Mouse (Mus musculus): ENCODE results near the gene Tsc1. TPM values are rescaled to one million over a fixed set of nuclear protein-coding genes. Genes with fewer than 3 reads are reported as not detected.

The Tsc1 gene
- 10 to 100 TPM; 20.0 to 30.8 (median 25.2) TPM for total RNA-seq (2022)

- DNase-seq = peak; percentile 92
Measured at GRCm38 (mm10) chr2:28640461-28641424, at the start of gene Tsc1. Gene Tsc1 (plus strand): TSS chr2:28641228.

GRCm38 (mm10) chr2:28591479-28591878, 49.5 kb upstream of the Tsc1 start:
- DNase-seq = no peak

DNA sequence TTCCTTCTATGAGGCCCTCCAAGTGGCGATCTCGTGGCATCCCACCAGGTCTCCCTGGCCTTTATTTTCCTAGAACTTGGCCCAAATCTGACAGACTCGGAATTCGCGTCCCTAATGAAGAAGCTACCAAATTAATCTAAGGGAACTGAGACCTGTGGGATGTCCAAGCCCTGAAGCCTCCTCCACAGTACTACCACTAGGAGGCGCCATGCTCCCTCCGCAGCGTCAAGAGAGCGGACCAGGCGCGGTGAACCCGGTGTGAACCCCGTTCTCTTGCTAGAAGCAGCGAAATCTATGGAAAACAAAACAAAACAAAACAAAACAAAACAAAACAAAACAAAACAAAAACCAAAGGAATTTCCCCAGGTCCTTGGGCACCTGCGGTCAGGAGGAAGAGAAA, 48.2 kb upstream of the Tsc1 start:
- peak; percentile 26 for DNase-seq

DNA sequence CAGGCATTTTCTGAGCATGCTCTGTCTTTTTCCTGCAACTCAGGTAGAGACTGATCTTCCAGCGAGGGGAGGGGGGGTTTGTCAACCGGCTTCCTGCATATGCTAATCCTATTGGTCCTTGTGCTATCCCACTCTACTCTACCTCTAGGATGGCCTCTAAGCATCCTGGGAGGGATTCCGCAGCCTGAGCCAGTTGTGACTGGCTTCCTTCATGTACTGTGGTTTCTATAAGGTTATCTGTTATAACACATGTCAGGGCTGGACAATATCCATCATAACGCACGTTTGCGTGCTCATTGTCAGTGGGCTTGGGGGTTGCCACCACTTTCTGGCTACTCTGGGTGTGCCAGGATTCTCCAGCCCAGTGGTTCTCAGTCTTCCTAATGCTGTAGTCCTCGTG, 45.0 kb upstream of the Tsc1 start:
- DNase-seq = no peak

DNA sequence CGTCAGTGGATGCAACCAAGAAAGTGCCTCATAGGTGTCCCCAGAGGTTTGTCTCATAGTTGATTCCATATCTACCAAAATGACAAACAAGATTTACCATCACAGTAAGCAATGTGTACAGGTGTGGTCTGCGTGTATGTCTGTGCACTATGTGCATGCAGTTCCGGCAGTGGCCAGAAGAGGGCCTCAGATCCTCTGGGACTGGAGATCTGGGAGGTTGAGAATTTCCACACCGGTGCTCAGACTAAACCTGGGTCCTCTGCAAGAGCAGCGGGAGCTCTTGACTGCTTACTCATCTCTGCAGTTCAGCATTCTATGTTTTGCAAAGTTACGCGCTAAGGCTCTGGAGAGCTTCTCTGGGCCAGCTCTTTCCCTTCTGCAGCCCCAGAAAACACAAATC, 44.0 kb upstream of the Tsc1 start:
- no peak for DNase-seq

GRCm38 (mm10) chr2:28597733-28598547, 43.1 kb upstream of the Tsc1 start:
- DNase-seq = no peak

GRCm38 (mm10) chr2:28598692-28599568, 42.1 kb upstream of the Tsc1 start:
- no peak for DNase-seq

DNA sequence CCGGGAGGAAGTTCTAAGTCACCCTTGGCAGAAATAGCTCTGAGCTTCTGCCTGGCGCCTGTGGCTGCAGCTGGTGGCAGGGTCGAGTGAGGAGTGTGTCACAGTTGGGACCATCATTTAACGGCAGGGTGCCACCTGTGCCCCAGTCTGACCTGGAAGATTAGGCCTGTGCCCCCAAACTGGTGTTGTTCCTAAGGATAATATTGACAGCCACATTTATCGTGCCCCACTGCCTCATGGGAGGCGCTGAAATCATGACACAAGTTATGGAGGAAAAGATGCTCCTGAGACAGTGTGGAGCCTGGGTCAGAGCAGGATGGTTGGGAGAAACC, 41.5 kb upstream of the Tsc1 start:
- no peak for DNase-seq

DNA sequence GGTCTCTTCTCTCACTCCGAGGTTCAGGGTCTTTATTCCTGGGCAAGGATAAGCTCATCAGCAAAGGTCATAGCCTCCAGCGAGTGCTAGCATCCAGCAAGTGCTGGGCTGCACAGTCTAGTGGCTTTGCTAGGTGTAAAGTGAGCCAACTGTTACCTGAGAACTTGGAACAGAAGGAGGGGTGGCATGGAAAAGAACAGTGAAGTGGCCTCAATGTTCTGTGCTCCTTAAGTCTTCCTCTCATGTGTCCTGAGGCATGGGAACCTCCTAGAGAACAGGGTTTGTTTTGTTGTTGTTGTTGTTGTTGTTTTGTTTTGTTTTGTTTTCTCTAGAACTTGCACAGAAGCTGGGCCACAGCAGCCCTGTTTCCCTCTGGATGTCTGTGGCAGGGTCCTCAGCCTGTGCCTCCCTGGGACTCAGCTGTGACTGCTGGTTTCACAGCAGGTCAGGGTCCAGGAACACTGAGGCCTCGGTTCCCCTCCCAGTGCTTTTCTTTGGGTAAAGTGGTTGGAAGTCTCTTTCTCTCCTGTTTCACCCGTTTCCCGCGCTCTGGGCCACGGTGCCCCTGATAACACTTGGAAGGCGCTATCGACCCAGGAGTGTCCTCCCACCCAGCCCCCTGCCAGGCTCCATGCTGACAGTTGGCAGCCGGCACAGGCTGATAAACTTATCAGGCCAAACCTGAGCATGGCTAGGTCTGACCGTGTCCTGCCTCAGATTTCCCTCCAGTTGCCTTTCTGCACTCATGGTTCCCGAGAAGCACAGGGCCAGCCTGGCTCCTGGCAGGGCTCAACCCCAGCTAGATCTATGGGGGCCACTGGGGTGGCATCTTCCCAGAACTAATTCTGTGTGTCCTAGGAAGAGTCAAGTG, 39.1 kb upstream of the Tsc1 start:
- no peak for DNase-seq

DNA sequence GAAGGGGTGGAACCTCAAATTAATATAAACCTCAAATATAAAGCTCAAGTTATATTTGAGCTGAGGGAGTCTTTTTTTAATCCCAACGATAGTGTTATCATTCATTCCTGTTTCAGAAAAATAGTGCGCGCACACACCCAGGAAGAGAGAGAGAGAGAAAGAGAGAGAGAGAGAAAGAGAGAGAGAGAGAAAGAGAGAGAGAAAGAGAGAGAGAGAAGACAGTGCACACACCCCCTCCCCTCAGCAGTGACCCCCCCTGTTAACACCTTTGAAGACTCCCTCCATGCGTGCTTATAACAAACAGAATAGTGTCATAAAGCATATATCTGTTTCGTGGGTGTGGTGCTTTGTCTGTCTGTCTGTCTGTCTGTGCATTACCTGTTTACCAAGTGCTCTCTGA, 37.5 kb upstream of the Tsc1 start:
- no peak for DNase-seq

- no peak for DNase-seq
Measured at GRCm38 (mm10) chr2:28605789-28606541, 35.1 kb upstream of the Tsc1 start.

DNA sequence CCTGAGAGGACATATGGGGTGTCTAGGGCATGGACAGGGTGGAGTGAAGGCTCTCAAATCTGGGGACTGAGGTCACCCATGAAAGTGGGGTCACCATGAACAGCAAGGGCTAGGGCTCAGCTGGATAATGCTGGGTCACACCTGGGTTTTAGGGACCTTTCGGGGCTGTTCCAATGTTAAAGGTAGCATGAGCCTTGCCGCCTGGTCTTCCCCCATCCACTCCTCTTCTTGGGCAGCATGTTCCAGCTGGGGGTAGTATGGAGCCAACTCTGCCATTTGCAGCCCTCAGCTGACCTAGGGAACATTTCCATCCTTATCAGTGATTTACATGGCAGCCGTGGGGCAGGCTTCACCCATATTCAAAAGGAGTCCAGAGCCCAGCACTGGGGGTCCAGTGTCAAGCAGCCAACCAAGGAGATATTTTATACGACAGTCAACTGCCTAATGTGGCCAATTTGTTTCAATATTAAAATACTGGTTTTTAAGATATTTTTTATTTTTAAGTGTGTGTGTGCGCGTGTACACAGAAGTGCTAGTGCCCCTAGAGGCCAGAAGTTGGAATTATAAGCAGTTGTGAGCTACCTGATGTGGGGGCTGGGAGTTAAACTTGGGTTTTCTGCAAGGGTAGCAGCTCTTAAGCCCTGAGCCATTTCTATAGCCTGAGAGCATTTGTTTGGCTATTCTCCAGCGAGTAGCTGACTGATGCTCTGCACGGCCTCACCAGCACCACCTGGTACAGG, 34.3 kb upstream of the Tsc1 start:
- DNase-seq = no peak

GRCm38 (mm10) chr2:28607341-28608165, 33.5 kb upstream of the Tsc1 start:
- DNase-seq = no peak

DNA sequence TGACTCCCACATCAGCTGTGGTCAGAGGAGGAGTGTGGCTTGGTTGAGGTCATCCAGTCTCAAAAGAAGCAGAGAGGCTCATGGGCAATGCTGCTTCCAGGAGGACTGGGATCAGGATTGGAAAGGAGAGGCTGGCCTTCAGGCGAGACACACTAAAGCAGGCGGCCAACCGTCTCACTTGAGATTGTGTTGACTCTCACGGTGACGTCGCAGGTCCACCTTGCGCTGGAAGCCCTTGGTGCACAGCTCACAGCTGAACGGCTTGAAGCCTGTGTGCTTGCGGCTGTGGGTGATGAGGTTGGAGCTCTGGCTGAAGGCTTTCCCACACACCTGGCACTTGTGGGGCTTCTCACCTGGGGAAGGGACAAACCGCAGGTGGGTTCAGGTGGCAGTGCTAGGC, 31.2 kb upstream of the Tsc1 start:
- no peak for DNase-seq

DNA sequence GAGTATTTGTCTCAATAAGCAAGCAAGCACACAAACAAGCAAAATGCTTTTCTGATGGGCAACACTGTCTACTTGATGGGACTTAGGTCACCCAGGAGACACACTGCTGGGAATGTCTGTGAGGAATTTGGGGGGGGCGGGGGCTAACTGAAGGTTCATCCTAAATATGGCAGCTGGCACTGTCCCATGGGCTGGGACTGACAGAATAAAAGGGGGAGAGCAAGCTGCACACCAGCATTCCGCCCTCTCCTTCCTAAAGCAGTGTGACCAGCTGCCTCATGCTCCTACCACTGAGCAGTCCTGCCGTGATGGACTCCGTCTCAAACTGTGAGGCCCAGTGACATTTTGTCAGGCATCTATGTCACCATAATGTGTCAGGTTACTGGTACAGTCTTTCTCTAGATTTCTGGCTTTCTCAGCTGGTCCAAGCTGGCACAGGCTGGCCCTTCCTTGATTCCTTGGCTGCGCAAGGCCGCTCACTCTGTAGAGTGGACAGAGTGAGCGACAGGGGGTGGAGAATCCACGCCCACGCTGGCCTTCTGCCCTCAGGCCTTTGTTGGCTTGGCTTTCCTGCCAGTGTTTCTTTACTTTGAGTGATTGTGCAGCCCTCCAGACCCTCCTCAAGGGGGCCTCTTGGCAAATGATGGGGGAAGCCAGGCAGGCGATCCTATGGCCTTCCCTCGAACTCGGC, 30.2 kb upstream of the Tsc1 start:
- no peak for DNase-seq

GRCm38 (mm10) chr2:28611407-28611787, 29.6 kb upstream of the Tsc1 start:
- DNase-seq = no peak

GRCm38 (mm10) chr2:28612436-28613063, 28.5 kb upstream of the Tsc1 start:
- DNase-seq = no peak

DNA sequence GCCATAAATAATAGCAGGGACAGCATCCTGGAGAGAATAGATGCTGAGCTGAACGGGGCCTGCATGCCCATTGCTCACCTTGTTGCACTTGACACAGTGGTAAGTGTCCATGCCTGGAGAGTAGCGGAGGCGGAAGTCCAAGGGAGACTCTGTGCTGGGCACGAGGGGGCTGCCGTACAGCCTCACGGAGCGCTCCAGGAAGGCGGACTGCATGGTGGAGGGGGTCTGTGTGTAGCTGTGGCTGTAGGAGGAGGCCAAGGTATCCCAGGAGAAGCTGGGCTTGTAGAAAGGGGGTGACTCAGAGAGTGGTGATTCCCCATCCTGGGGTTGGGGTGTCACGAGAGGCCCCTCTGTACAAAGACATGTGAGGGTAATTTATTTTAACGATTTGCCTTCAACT, 27.4 kb upstream of the Tsc1 start:
- no peak for DNase-seq
